Mouse (Mus musculus): ENCODE measurements around the gene Egln1. TPM values are rescaled to one million over a fixed set of nuclear protein-coding genes. Genes with fewer than 3 reads are reported as not detected.

The Egln1 gene
- total and polyA plus RNA-seq, 2 experiments from 2014 or later, result 13.6 to 42.1 TPM

DNA sequence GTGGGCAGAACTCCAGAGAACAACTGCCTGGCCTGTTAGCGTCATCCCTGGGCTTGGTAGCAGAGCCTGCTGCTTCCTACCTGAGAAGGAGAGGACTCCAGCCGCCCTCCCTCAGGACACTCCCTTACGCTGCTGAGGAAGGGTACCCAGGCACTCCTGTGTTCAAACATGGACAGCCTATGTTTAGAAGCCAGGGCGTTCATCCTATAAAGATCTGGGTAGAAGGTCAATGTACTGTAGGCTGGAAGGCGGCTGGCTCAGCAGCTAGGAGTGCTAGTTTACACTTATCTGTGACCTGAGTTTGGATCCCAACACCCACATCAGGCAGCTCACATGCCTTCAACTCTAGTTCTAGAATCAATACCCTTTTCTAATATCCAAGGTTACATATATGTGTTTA is 14.1 kb upstream of the Egln1 start:
- ATAC-seq (ENCODE audit: low FRiP score), result no peak
- Histone ChIP-seq H3K36me3 (ENCODE audit: insufficient read depth, low read length) (no peaks in the 10 kb centered on the region), H3K9ac (replicated peaks; ENCODE audit: low read length, poor library complexity, severe bottlenecking) (no peak overlapping the region), H3K4me1 (ENCODE audit: insufficient read depth, low read length) (no peaks in the 10 kb centered on the region), H3K4me2 (ENCODE audit: low read depth, low read length, poor library complexity, severe bottlenecking) (no peak overlapping the region), H3K27ac (ENCODE audit: low read depth, low read length) (no peak overlapping the region), H3K27me3 (ENCODE audit: insufficient read depth, low read length) (no peaks in the 10 kb centered on the region), H3K9me3 (ENCODE audit: low read length) (no peaks in the 10 kb centered on the region), H3K4me3 (ENCODE audit: low read depth, low read length) (no peak overlapping the region)
- no peak for DNase-seq (ENCODE audit: low spot score)
- no peak for TF ChIP-seq CTCF (IDR thresholded peaks at IDR 0.05)
- WGBS, result 95% methylated on average over 5 of the region's 5 CpGs

DNA sequence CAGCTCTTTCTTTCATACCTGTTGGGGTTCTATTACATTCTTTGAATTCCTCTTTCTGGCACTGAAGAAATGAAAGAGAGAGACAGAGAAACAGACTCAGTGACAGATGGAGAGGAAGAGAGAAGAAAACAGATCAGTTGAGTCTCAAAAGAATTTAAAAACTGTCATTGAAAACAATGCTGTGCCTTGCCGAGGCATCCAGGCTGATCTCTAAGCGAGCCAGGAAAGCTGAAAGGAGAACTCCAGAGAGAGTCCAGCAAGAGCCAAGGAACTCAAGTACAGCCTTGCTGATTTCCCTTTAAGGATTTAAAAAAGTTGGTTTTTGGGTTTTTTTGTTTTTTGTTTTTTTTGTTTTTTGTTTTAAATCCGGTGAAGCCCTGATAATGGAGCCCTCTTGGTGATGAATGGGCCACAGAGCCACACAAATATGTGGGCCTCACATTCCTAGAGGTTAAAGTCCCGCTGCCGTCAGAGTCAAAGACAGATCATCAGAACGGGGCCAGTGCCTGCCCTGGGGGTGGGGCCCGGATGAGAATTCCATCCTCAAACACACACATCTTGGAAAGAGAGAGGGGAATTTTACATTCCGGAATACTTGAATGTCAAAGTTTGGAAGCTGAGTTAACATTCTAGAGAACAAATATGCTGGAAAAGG is 11.2 kb upstream of the Egln1 start:
- ATAC-seq (ENCODE audit: low FRiP score) (no peak), DNase-seq (ENCODE audit: low spot score) (no peak)
- H3K4me2 ChIP-seq (ENCODE audit: low read depth, low read length, poor library complexity, severe bottlenecking), result no peak overlapping the region
- no peak overlapping the region for H3K9ac ChIP-seq (replicated peaks; ENCODE audit: low read length, poor library complexity, severe bottlenecking)
- H3K4me3 ChIP-seq (ENCODE audit: low read depth, low read length), result no peak overlapping the region
- H3K27me3 ChIP-seq (ENCODE audit: insufficient read depth, low read length), result no peaks in the 10 kb centered on the region
- H3K9me3 ChIP-seq (ENCODE audit: low read length), result no peaks in the 10 kb centered on the region
- H3K36me3 ChIP-seq (ENCODE audit: insufficient read depth, low read length), result no peaks in the 10 kb centered on the region
- no peaks in the 10 kb centered on the region for H3K4me1 ChIP-seq (ENCODE audit: insufficient read depth, low read length)
- TF ChIP-seq CTCF (IDR thresholded peaks at IDR 0.05), result no peak
- 32% methylated on average over 8 of the region's 8 CpGs for WGBS
- no peak overlapping the region for H3K27ac ChIP-seq (ENCODE audit: low read depth, low read length)

DNA sequence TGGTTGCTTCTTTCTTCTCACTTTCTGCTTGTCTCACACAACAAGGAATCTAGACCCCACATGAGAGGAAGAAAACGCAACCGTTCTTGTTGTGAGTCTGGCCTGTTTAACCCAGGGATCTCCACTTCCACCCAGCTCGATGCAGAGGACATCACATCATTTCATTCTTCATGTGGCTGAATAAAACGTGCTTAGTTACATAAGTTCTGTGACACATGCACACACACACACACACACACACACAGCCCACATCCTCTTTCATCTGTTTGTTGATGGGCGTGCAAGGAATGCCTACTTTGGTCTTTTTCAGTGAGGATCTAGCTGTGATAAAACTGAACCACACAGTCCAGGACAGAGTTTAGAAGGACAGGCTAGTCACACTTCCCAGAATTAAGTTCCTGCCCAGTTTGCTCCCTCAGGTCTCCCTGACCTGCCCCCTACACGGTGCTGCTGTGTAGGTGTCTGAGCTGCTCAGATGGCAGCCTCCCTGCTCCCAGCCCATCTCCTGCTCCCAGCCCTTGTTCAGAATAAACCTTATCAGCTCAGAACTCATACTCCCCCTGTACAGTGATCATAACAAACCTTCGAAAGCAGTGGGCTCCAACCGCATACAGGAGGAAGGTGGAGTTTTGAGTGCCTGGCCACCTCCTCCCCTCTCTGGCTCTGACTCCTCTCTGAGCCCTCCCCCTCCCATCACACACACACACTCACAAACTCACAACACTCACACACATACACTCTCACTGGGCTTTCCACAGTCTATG is 10.5 kb upstream of the Egln1 start:
- TF ChIP-seq CTCF (IDR thresholded peaks at IDR 0.05), result no peak
- H3K36me3 ChIP-seq (ENCODE audit: insufficient read depth, low read length), result no peaks in the 10 kb centered on the region
- no peak for DNase-seq (ENCODE audit: low spot score)

DNA sequence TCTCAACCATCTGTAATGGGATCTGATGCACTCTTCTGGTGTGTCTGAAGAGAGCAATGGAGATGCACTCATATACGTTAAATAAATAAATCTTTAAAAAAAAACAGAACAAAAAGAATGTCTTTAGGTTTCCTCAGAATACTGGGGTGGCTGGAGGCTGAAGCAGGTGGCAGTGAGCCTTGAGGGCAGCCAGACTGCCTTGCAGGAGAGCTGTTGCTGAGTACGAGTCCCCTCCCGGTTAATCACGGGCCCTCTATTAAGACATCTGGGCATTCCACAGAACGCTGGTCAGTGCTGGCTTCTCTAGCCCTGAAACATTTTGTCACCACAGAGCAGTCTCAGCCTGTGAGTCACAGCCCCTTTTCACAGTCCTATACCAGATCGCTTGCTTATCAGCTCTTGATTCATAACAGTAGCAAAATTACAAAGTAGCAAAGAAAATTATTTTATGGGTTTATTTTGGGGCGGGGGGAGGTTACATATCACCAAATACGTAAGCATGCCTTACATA is 5.5 kb upstream of the Egln1 start:
- no peak for TF ChIP-seq CTCF (IDR thresholded peaks at IDR 0.05)
- Histone ChIP-seq H3K9ac (replicated peaks; ENCODE audit: low read length, poor library complexity, severe bottlenecking) (no peak overlapping the region), H3K27me3 (ENCODE audit: insufficient read depth, low read length) (no peaks in the 10 kb centered on the region), H3K27ac (ENCODE audit: low read depth, low read length) (no peak overlapping the region), H3K36me3 (ENCODE audit: insufficient read depth, low read length) (no peaks in the 10 kb centered on the region), H3K4me3 (ENCODE audit: low read depth, low read length) (no peak overlapping the region), H3K4me2 (ENCODE audit: low read depth, low read length, poor library complexity, severe bottlenecking) (no peak overlapping the region), H3K4me1 (ENCODE audit: insufficient read depth, low read length) (peaks cover 9% of the 10 kb centered on the region; the same call in 1 of the 2 replicates), H3K9me3 (ENCODE audit: low read length) (no peaks in the 10 kb centered on the region)
- no peak for ATAC-seq (ENCODE audit: low FRiP score)
- 71% methylated on average over 8 of the region's 8 CpGs for WGBS
- DNase-seq (ENCODE audit: low spot score), result no peak

More for the DNA sequence above, 10.5 kb upstream of the Egln1 start:
- Histone ChIP-seq H3K27me3 (ENCODE audit: insufficient read depth, low read length) (no peaks in the 10 kb centered on the region), H3K4me3 (ENCODE audit: low read depth, low read length) (no peak overlapping the region), H3K27ac (ENCODE audit: low read depth, low read length) (no peak overlapping the region), H3K9me3 (ENCODE audit: low read length) (no peaks in the 10 kb centered on the region), H3K4me2 (ENCODE audit: low read depth, low read length, poor library complexity, severe bottlenecking) (no peak overlapping the region), H3K9ac (replicated peaks; ENCODE audit: low read length, poor library complexity, severe bottlenecking) (no peak overlapping the region), H3K4me1 (ENCODE audit: insufficient read depth, low read length) (no peaks in the 10 kb centered on the region)
- no peak for ATAC-seq (ENCODE audit: low FRiP score)
- WGBS, result 59% methylated on average over 8 of the region's 8 CpGs

DNA sequence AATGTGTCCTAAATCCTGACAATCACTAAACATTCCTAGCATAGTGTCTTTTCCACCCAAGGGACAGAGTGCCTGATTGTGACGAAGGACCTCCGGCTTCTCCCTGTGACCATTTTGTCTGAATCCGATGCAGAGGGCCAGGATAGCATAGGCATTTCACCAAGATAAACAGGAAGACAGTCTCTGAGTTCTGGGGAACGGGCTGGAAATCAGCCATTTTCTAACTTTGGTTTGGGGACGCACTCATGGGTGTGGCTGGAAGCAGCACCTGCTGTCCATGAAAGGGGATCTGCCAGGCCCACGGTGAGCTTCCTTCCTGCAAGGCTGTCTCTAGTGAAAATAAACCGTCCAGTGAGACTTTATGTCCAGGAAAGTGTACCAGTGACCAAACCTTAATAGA is 4.1 kb upstream of the Egln1 start:
- Histone ChIP-seq H3K36me3 (ENCODE audit: insufficient read depth, low read length) (no peaks in the 10 kb centered on the region), H3K9ac (replicated peaks; ENCODE audit: low read length, poor library complexity, severe bottlenecking) (no peak overlapping the region), H3K4me1 (ENCODE audit: insufficient read depth, low read length) (peaks cover 9% of the 10 kb centered on the region; the same call in 1 of the 2 replicates), H3K27me3 (ENCODE audit: insufficient read depth, low read length) (no peaks in the 10 kb centered on the region), H3K27ac (ENCODE audit: low read depth, low read length) (no peak overlapping the region), H3K4me2 (ENCODE audit: low read depth, low read length, poor library complexity, severe bottlenecking) (no peak overlapping the region), H3K4me3 (ENCODE audit: low read depth, low read length) (no peak overlapping the region), H3K9me3 (ENCODE audit: low read length) (no peaks in the 10 kb centered on the region)
- TF ChIP-seq CTCF (IDR thresholded peaks at IDR 0.05), result no peak
- WGBS, result 85% methylated on average over 7 of the region's 7 CpGs
- no peak for ATAC-seq (ENCODE audit: low FRiP score)
- DNase-seq (ENCODE audit: low spot score), result no peak

DNA sequence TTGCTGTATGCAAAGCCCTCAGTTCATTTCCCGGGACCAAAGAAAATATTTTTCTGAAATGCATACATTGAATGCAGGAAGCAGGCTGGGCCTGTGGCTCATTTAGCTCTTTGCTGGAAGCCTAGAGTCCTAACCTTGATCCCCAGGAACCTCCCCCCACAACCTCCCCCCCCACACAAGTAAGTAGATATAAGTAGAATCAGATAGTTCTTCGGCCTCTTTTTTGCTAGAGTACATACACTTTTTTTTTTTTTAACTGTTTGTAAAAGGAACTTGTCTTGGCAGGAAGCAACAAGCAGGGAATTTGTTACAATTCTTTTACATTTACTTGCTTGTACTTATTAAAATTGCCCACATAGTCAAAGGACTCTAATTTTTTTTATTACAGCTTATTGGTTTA is 1.7 kb upstream of the Egln1 start:
- Histone ChIP-seq H3K27ac (ENCODE audit: low read depth, low read length) (no peak overlapping the region), H3K27me3 (ENCODE audit: insufficient read depth, low read length) (no peaks in the 10 kb centered on the region), H3K4me2 (ENCODE audit: low read depth, low read length, poor library complexity, severe bottlenecking) (peak overlapping the region; percentile 87), H3K36me3 (ENCODE audit: insufficient read depth, low read length) (no peaks in the 10 kb centered on the region), H3K4me1 (ENCODE audit: insufficient read depth, low read length) (peaks cover 9% of the 10 kb centered on the region; the same call in 1 of the 2 replicates), H3K9me3 (ENCODE audit: low read length) (no peaks in the 10 kb centered on the region), H3K4me3 (ENCODE audit: low read depth, low read length) (peak overlapping the region; percentile 68; the same call in 1 of the 2 replicates), H3K9ac (replicated peaks; ENCODE audit: low read length, poor library complexity, severe bottlenecking) (no peak overlapping the region)
- 75% methylated on average over 2 of the region's 2 CpGs for WGBS
- TF ChIP-seq CTCF (IDR thresholded peaks at IDR 0.05), result no peak
- no peak for DNase-seq (ENCODE audit: low spot score)
- ATAC-seq (ENCODE audit: low FRiP score), result no peak

Measured in midbrain, postnatal 0 days (tissue).